Comparison of ENCODE assay signal across 16 mouse cellular contexts in genomic region chr7:17159011-17159410, GRCm38 (mm10). TPM values are rescaled to one million over a fixed set of nuclear protein-coding genes. Genes with fewer than 3 reads are reported as not detected.
A peak's percentile ranks its signal among the peaks of the same experiment; 100 is the strongest.
DNase-seq lines count a peak whose midpoint lies in the region; ATAC-seq and TF ChIP-seq lines count a peak whose summit lies in the region.
"Had no signal": no experiment of that assay in that cellular context is flagged by ENCODE, and none has a peak within 500 bp of the region (broad histone marks: within the 10 kb centered on the region; RNA-seq: fewer than 3 reads in every experiment).

No protein-coding gene starts in this region.

- TF ChIP-seq EP300 in stomach, postnatal 0 days (optimal IDR thresholded peaks at IDR 0.05) = no peak

- no peak overlapping the region for H3K9ac ChIP-seq in embryonic facial prominence, embryonic 14.5 days (ENCODE audit: low read depth, low read length)
- no peak overlapping the region for H3K9ac ChIP-seq in kidney, embryonic 14.5 days (ENCODE audit: low read depth, low read length)
- H3K9ac ChIP-seq in hindbrain, embryonic 14.5 days = no peak overlapping the region
- no peak overlapping the region for H3K9ac ChIP-seq in stomach, postnatal 0 days (ENCODE audit: low read length)
- H3K9ac ChIP-seq: embryonic facial prominence, embryonic 12.5 days; forebrain, embryonic 13.5 days; limb, embryonic 13.5 days; neural tube, embryonic 12.5 days had no signal

- no peaks in the 10 kb centered on the region for H3K9me3 ChIP-seq in embryonic facial prominence, embryonic 14.5 days (ENCODE audit: control insufficient read depth, low read length)
- peaks cover 66% of the 10 kb centered on the region for H3K9me3 ChIP-seq in embryonic facial prominence, embryonic 10.5 days
- no peaks in the 10 kb centered on the region for H3K9me3 ChIP-seq in kidney, embryonic 14.5 days (ENCODE audit: control insufficient read depth, low read length)
- peaks cover 13% of the 10 kb centered on the region; the same call in 1 of the 2 replicates for H3K9me3 ChIP-seq in hindbrain, embryonic 14.5 days (ENCODE audit: control insufficient read depth, low read length)
- H3K9me3 ChIP-seq in stomach, postnatal 0 days (ENCODE audit: control insufficient read depth, low read length) = no peaks in the 10 kb centered on the region
- H3K9me3 ChIP-seq: megakaryocyte, embryonic 14.5 days had no signal

- no peak overlapping the region for H3K27ac ChIP-seq in embryonic facial prominence, embryonic 14.5 days (replicated peaks; ENCODE audit: low read depth, low read length)
- H3K27ac ChIP-seq in embryonic facial prominence, embryonic 10.5 days (replicated peaks) = no peak overlapping the region
- H3K27ac ChIP-seq in kidney, adult 2 months (ENCODE audit: insufficient read depth, low read depth, low read length) = no peak overlapping the region
- no peak overlapping the region for H3K27ac ChIP-seq in kidney, embryonic 14.5 days (ENCODE audit: low read depth, low read length)
- no peak overlapping the region for H3K27ac ChIP-seq in hindbrain, embryonic 14.5 days
- H3K27ac ChIP-seq in stomach, postnatal 0 days (replicated peaks) = no peak overlapping the region
- H3K27ac ChIP-seq: embryonic facial prominence, embryonic 12.5 days; forebrain, embryonic 13.5 days; left cerebral cortex, adult 2 months; limb, embryonic 13.5 days; neural tube, embryonic 12.5 days had no signal

- no peaks in the 10 kb centered on the region for H3K4me1 ChIP-seq in embryonic facial prominence, embryonic 14.5 days (ENCODE audit: control insufficient read depth, insufficient read depth, low read length)
- H3K4me1 ChIP-seq in embryonic facial prominence, embryonic 10.5 days = no peaks in the 10 kb centered on the region
- peaks cover 17% of the 10 kb centered on the region for H3K4me1 ChIP-seq in kidney, adult 2 months (ENCODE audit: control insufficient read depth, insufficient read depth, low read length)
- H3K4me1 ChIP-seq in kidney, embryonic 14.5 days (ENCODE audit: control insufficient read depth, insufficient read depth, low read length) = no peaks in the 10 kb centered on the region
- no peaks in the 10 kb centered on the region for H3K4me1 ChIP-seq in hindbrain, embryonic 14.5 days (replicated peaks; ENCODE audit: control insufficient read depth, insufficient read depth, low read length)
- H3K4me1 ChIP-seq in stomach, postnatal 0 days (replicated peaks; ENCODE audit: control insufficient read depth, insufficient read depth) = no peaks in the 10 kb centered on the region
- H3K4me1 ChIP-seq: embryonic facial prominence, embryonic 12.5 days; forebrain, embryonic 13.5 days; limb, embryonic 13.5 days; megakaryocyte, embryonic 14.5 days; neural tube, embryonic 12.5 days had no signal

- H3K36me3 ChIP-seq in embryonic facial prominence, embryonic 14.5 days (ENCODE audit: control insufficient read depth, insufficient read depth, low read length) = no peaks in the 10 kb centered on the region
- no peaks in the 10 kb centered on the region for H3K36me3 ChIP-seq in embryonic facial prominence, embryonic 10.5 days (replicated peaks)
- H3K36me3 ChIP-seq in kidney, adult 2 months (ENCODE audit: control insufficient read depth, insufficient read depth, low read length) = no peaks in the 10 kb centered on the region
- H3K36me3 ChIP-seq in kidney, embryonic 14.5 days (ENCODE audit: control insufficient read depth, insufficient read depth, low read length) = no peaks in the 10 kb centered on the region
- no peaks in the 10 kb centered on the region for H3K36me3 ChIP-seq in hindbrain, embryonic 14.5 days (replicated peaks; ENCODE audit: control insufficient read depth, insufficient read depth)
- H3K36me3 ChIP-seq in stomach, postnatal 0 days (ENCODE audit: control insufficient read depth, insufficient read depth, low read length) = no peaks in the 10 kb centered on the region
- H3K36me3 ChIP-seq: embryonic facial prominence, embryonic 12.5 days; limb, embryonic 13.5 days; neural tube, embryonic 12.5 days had no signal

- no peak for TF ChIP-seq CTCF in kidney, adult 2 months (conservative IDR thresholded peaks at IDR 0.05; ENCODE audit: insufficient read depth, insufficient read length, low read depth, low read length)
- no peak for TF ChIP-seq CTCF in stomach, postnatal 0 days (IDR thresholded peaks at IDR 0.05; ENCODE audit: low read depth)

- ATAC-seq in embryonic facial prominence, embryonic 14.5 days (ENCODE audit: low read depth) = no peak
- ATAC-seq in kidney, embryonic 14.5 days (ENCODE audit: low FRiP score, low TSS enrichment) = no peak
- ATAC-seq in hindbrain, embryonic 14.5 days (ENCODE audit: low FRiP score) = no peak
- no peak for ATAC-seq in stomach, postnatal 0 days (ENCODE audit: low FRiP score, low TSS enrichment)
- ATAC-seq: activated CD4-positive, CD25-positive, alpha-beta regulatory T cell, adult 4 months; forebrain, embryonic 13.5 days had no signal

- WGBS in embryonic facial prominence, embryonic 14.5 days = 73% methylated on average over 7 of the region's 7 CpGs
- 86% methylated on average over 7 of the region's 7 CpGs for WGBS in embryonic facial prominence, embryonic 10.5 days
- 53% methylated on average over 7 of the region's 7 CpGs for WGBS in kidney, adult 2 months
- WGBS in kidney, embryonic 14.5 days = 82% methylated on average over 7 of the region's 7 CpGs
- WGBS in hindbrain, embryonic 14.5 days = 89% methylated on average over 7 of the region's 7 CpGs
- 72% methylated on average over 7 of the region's 7 CpGs for WGBS in stomach, postnatal 0 days

- H3K27me3 ChIP-seq in embryonic facial prominence, embryonic 14.5 days (replicated peaks; ENCODE audit: control insufficient read depth, insufficient read depth, low read length) = no peaks in the 10 kb centered on the region
- H3K27me3 ChIP-seq in embryonic facial prominence, embryonic 10.5 days (replicated peaks; ENCODE audit: low read depth, poor library complexity, severe bottlenecking) = no peaks in the 10 kb centered on the region
- H3K27me3 ChIP-seq in kidney, adult 2 months (replicated peaks; ENCODE audit: control insufficient read depth, insufficient read depth, low read length) = no peaks in the 10 kb centered on the region
- H3K27me3 ChIP-seq in kidney, embryonic 14.5 days (ENCODE audit: control insufficient read depth, insufficient read depth, low read length) = no peaks in the 10 kb centered on the region
- no peaks in the 10 kb centered on the region for H3K27me3 ChIP-seq in hindbrain, embryonic 14.5 days (ENCODE audit: control insufficient read depth, insufficient read depth, low read length)
- H3K27me3 ChIP-seq in stomach, postnatal 0 days (ENCODE audit: control insufficient read depth, insufficient read depth, low read length) = no peaks in the 10 kb centered on the region
- H3K27me3 ChIP-seq: embryonic facial prominence, embryonic 12.5 days; forebrain, embryonic 13.5 days; limb, embryonic 13.5 days; megakaryocyte, embryonic 14.5 days; neural tube, embryonic 12.5 days had no signal

- H3K4me3 ChIP-seq in embryonic facial prominence, embryonic 14.5 days (ENCODE audit: low read depth, low read length) = no peak overlapping the region
- no peak overlapping the region for H3K4me3 ChIP-seq in embryonic facial prominence, embryonic 10.5 days
- H3K4me3 ChIP-seq in kidney, adult 2 months (ENCODE audit: insufficient read depth, low read depth, low read length) = no peak overlapping the region
- H3K4me3 ChIP-seq in kidney, embryonic 14.5 days (ENCODE audit: low read length) = no peak overlapping the region
- H3K4me3 ChIP-seq in hindbrain, embryonic 14.5 days (replicated peaks; ENCODE audit: low read length) = no peak overlapping the region
- H3K4me3 ChIP-seq in stomach, postnatal 0 days (ENCODE audit: low read depth, low read length) = no peak overlapping the region
- H3K4me3 ChIP-seq: embryonic facial prominence, embryonic 12.5 days; forebrain, embryonic 13.5 days; left cerebral cortex, adult 2 months; limb, embryonic 13.5 days; megakaryocyte, embryonic 14.5 days; neural tube, embryonic 12.5 days had no signal

- peak; percentile 2 for DNase-seq in embryonic facial prominence, embryonic 14.5 days (ENCODE audit: low spot score)
- no peak for DNase-seq in embryonic facial prominence, embryonic 10.5 days (ENCODE audit: low spot score)
- DNase-seq in kidney, adult 2 months = peak; percentile 75
- peak; percentile 3 for DNase-seq in brain, adult 2 months (ENCODE audit: low read depth, low spot score)
- DNase-seq in cerebellum, postnatal 36 days = peak; percentile 12
- no peak for DNase-seq in hindbrain, embryonic 14.5 days (ENCODE audit: low spot score)
- DNase-seq in stomach, postnatal 0 days (ENCODE audit: low spot score) = no peak

- no peak overlapping the region for H3K4me2 ChIP-seq in embryonic facial prominence, embryonic 14.5 days (ENCODE audit: low read depth, low read length)
- no peak overlapping the region for H3K4me2 ChIP-seq in kidney, embryonic 14.5 days (replicated peaks; ENCODE audit: low read depth, low read length)
- no peak overlapping the region for H3K4me2 ChIP-seq in hindbrain, embryonic 14.5 days (replicated peaks)
- H3K4me2 ChIP-seq in stomach, postnatal 0 days (replicated peaks; ENCODE audit: low read depth) = no peak overlapping the region
- H3K4me2 ChIP-seq: embryonic facial prominence, embryonic 12.5 days; forebrain, embryonic 13.5 days; limb, embryonic 13.5 days; neural tube, embryonic 12.5 days had no signal

- no peak for TF ChIP-seq POLR2A in kidney, adult 2 months (IDR thresholded peaks at IDR 0.05; ENCODE audit: low read depth, low read length)

RNA-seq across cellular contexts. Expression of gene Ceacam3, which starts 8.9 kb away (rescaled TPM):
- polyA plus RNA-seq in embryonic facial prominence, embryonic 14.5 days (2014; fragmentation: Nextera tagmentation; extraction: Ambion mirVana) = 0.08 TPM in 1 of 2 replicates, not detected in the other
- polyA plus RNA-seq in embryonic facial prominence, embryonic 10.5 days (2016; fragmentation: Nextera tagmentation; extraction: Ambion mirVana) = not detected in 2 replicates
- polyA plus RNA-seq in kidney, adult 2 months (2012; rRNA removed) = 0.11 and 0.14 TPM in 2 replicates
- not detected in 2 replicates for polyA plus RNA-seq in kidney, embryonic 14.5 days (2014; fragmentation: Nextera tagmentation; extraction: Ambion mirVana)
- not detected in 2 replicates for polyA plus RNA-seq in hindbrain, embryonic 14.5 days (2014; fragmentation: Nextera tagmentation; extraction: Ambion mirVana)
- polyA plus RNA-seq in stomach, postnatal 0 days (2015; fragmentation: Nextera tagmentation; extraction: Ambion mirVana) = not detected in 2 replicates
- polyA plus RNA-seq: activated CD4-positive, CD25-positive, alpha-beta regulatory T cell, adult 4 months; embryonic facial prominence, embryonic 12.5 days; forebrain, embryonic 13.5 days; limb, embryonic 13.5 days; neural tube, embryonic 12.5 days had no signal

RNA-seq across cellular contexts. Expression of gene Psg29, which starts 44.3 kb away (rescaled TPM):
- not detected in 2 replicates for polyA plus RNA-seq in embryonic facial prominence, embryonic 14.5 days (2014; fragmentation: Nextera tagmentation; extraction: Ambion mirVana)
- polyA plus RNA-seq in embryonic facial prominence, embryonic 10.5 days (2016; fragmentation: Nextera tagmentation; extraction: Ambion mirVana) = not detected in 2 replicates
- not detected in 2 replicates for polyA plus RNA-seq in kidney, adult 2 months (2012; rRNA removed)
- not detected in 2 replicates for polyA plus RNA-seq in kidney, embryonic 14.5 days (2014; fragmentation: Nextera tagmentation; extraction: Ambion mirVana)
- polyA plus RNA-seq in hindbrain, embryonic 14.5 days (2014; fragmentation: Nextera tagmentation; extraction: Ambion mirVana) = not detected in 2 replicates
- not detected in 2 replicates for polyA plus RNA-seq in stomach, postnatal 0 days (2015; fragmentation: Nextera tagmentation; extraction: Ambion mirVana)
- polyA plus RNA-seq: embryonic facial prominence, embryonic 12.5 days; forebrain, embryonic 13.5 days; limb, embryonic 13.5 days; liver, embryonic 16.5 days; neural tube, embryonic 12.5 days had no signal

Comparison
In these comparisons a context has a peak if more than half of its experiments do, and no peak if none do; other contexts are left out.
1. DNase-seq: peak in embryonic facial prominence, embryonic 14.5 days (single experiment), kidney, adult 2 months (single experiment), brain, adult 2 months (single experiment) and cerebellum, postnatal 36 days (2 of 2); none in embryonic facial prominence, embryonic 10.5 days (single experiment), hindbrain, embryonic 14.5 days (single experiment) and stomach, postnatal 0 days (single experiment).